Mouse (Mus musculus): ENCODE measurements around the gene Gpx1.

Gene Gpx1

GRCm38 (mm10) chr9:108340258-108341138 is 1.8 kb downstream of the Gpx1 start:
- no peak for DNase-seq (ENCODE audit: low spot score)

- no peak for DNase-seq (ENCODE audit: low spot score)
Observed at GRCm38 (mm10) chr9:108341139-108341475, 2.4 kb downstream of the Gpx1 start.

- no peak for DNase-seq (ENCODE audit: low spot score)
Observed at GRCm38 (mm10) chr9:108341801-108342200, 3.1 kb downstream of the Gpx1 start.

DNA sequence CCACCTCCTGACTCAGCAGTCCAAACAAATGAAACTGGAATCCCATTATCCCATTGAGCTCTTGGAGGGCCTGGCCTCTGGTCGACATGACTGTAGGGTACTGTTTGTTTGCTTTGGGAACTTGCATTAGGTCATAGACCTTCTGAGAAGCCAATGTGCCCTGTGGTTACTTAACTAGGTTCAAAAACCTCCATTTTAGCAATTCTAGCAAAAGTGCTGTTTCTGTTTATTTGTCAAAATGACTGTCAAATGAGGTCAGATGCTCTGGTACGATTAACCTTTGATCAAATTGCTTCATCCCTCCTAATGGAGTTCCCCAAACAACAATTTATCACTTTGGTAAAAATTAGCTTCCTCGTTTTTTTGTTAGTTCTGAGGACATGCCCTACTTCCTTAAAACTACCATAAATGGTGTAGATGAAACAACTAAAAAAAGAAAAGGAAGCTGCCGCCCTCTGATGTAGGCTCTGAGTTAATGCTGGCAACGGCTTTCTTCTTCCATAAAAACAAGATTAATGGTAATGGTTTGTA is 3.7 kb downstream of the Gpx1 start:
- DNase-seq (ENCODE audit: low spot score), result no peak

DNA sequence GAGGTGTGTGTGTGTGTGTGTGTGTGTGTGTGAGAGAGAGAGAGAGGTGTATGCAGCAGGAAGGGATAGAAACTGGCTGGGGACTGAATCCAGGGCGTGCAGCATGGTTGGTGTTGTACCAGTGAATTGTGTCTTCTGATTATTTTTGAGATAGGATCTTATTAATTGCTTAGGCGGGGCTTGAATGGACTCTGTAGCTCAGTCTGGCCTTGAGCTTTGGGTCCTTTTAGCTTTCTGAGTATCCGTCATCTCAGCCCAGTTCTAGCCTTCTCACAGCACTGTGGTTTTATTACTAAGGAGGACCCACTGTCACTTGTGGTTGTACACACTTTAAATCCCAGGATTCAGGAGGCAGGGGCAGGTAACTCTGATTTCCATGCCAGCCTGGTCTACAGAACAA is 4.6 kb downstream of the Gpx1 start:
- DNase-seq (ENCODE audit: low spot score), result no peak

- no peak for DNase-seq (ENCODE audit: low spot score)
Observed at GRCm38 (mm10) chr9:108343835-108344234, 5.1 kb downstream of the Gpx1 start.

DNA sequence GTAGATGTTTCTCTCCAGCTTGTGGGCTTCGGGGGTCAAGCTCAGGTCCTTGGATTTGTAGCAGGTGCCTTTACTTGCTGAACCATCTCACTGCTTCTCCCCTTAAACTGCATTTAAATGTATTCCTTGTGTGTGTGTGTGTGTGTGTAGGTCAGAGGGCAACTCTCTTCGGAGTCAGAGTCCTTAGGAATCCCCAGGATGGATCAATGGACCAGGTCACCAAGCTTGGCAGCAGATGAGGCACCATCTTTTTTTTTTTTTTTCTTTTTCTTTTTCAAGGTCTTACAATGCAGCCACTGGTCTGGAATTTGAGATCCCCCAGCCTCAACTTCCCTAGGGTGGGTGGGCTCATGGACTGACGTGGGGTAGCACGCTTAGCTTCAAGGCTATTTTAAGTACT is 5.8 kb downstream of the Gpx1 start:
- DNase-seq (ENCODE audit: low spot score), result no peak

- no peak for DNase-seq (ENCODE audit: low spot score)
Observed at GRCm38 (mm10) chr9:108347024-108347423, 8.3 kb downstream of the Gpx1 start.

DNA sequence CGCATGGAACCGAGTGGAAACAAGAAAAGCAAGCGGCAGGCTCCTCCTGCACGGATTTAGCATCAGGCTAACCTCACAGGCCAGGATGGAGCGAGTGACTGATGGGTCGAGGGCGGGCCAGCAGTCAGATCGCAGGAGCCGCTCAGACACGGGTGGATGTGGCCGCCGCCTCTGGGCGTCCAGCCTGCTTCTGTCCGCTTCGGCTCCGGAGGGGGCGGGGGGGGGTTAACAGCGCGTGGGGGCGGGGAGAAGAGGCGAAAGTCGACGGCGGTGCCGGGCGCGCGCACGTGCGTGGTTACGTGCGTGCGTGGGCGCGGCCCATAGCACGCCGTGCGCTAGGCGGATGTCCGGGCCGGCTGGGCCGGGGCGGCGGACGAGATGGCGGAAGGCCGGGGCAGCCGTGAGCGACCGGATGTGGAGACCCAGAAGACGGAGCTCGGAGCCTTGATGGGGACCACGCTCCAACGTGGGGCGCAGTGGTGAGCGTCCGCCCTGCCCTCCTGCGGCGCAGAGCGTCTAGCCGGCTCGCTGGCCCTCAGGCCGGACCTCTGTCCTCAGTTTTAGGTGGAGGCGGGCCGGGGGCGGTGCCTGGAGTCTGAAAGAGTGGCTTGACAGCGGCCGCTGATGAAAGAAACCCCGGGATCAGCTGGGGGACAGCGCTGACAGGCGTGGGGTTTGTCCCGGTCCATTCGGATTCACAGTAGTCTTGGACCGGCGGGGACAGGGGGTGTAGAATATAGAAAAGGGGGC is 9.0 kb downstream of the Gpx1 start, which contains the start of gene Usp4:
Gene Usp4 (plus strand): TSS at position 314 of the 750 bp plus-strand sequence.
- peak; percentile 60 for DNase-seq (ENCODE audit: low spot score)

DNA sequence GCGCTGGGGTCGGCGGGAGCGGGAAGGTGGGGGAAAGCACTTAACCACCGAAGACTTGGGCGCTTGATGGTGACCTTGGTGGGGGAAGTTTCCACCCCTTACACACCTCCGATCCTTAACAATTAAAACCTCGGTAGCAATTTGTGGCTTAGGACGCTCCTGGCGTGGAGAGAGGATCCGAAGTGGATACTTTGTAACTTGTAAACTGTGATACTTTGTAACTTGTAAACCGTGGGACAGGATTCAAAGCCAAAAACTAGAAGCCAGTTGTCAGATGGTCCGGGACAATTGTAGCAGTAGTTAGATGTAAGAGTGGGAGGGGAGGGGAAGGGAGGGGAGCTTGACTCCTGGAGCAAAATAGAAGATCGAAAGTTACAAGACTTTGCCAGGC is 9.6 kb downstream of the Gpx1 start:
- DNase-seq (ENCODE audit: low spot score), result no peak

GRCm38 (mm10) chr9:108349727-108350126 is 11.0 kb downstream of the Gpx1 start:
- DNase-seq (ENCODE audit: low spot score), result no peak

GRCm38 (mm10) chr9:108378234-108378633 is 39.5 kb downstream of the Gpx1 start:
- no peak for DNase-seq (ENCODE audit: low spot score)

- DNase-seq (ENCODE audit: low spot score), result no peak
Observed at GRCm38 (mm10) chr9:108378736-108379135, 40.0 kb downstream of the Gpx1 start.

GRCm38 (mm10) chr9:108379294-108379693 is 40.6 kb downstream of the Gpx1 start:
- no peak for DNase-seq (ENCODE audit: low spot score)

DNA sequence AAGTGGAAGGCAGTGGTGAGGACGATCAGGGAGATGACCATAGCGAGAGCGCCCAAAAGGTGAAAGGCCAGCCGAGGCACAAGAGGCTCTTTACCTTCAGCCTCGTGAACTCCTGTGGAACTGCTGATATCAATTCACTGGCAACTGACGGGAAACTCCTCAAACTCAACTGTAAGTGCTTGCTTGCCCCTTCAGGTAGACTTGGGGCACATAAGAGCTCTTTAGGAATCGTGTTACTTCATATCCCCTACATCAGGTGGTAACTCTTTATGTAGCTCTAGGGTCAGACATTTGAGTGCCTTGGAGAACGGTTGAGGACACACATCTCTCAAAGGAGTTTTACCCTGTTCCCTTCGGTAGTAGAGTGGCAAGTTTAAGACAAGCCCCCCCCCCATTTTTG is 42.7 kb downstream of the Gpx1 start:
- DNase-seq (ENCODE audit: low spot score), result no peak

DNA sequence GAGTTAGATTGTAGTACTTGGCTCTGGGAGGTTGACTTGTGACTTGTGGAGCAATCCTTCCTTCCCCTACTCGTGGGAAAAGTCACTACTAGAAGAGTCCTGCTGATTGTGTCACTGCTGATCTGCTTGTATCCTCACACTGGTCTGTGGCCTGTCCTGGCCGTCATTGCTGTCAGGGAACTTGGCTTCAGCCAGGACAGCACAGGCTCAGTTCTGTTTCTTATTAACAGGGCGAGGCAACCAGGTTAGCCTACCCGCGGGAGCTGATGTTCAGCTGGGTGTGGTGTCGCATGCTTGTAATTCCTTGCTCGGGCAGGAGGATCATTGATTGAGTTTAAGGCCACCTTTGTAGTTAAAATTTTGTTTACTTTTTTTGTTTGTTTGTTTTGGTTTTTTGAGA is 46.3 kb downstream of the Gpx1 start:
- no peak for DNase-seq (ENCODE audit: low spot score)

DNA sequence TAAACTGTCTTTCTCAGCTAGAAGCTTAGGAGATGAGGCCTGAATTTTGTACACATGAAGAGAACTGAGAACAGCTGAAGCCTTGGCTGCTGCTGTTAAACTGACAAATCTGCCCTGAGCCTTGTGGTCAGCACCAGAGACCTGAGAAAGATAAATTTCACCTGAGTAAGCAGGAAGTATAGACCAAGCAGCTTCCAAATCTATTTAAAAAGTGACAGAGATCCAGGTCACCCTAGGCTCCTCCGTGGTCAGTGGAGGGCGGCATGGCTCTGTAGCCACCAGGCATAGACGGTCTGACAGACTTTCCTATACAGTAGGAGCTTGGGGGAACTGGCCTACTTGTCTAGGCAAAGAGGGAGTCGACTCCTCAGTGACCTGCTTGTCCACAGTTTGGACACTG is 48.1 kb downstream of the Gpx1 start:
- no peak for DNase-seq (ENCODE audit: low spot score)

DNA sequence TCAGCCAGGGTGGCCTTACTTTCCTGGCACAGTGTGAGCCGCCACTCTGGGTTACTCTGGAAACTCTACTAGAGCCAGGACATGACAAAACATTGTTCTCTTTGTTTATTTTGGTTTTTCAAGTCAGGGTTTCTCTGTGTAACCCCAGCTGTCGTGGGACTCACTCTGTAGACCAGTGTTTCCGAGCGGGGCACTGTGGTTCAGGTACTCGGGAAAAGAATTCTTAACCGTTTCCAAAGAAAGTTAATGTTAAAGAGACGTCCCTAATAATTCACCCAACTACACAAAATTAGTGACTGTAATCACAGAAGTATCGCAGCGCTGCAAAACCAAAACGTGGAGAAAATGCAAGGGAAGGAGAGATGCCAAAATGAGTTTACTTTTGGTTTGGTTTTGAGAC is 49.9 kb downstream of the Gpx1 start:
- DNase-seq (ENCODE audit: low spot score), result no peak

GRCm38 (mm10) chr9:108389220-108389619 is 50.5 kb downstream of the Gpx1 start:
- no peak for DNase-seq (ENCODE audit: low spot score)
